Mouse (Mus musculus) kidney, postnatal 25 days (tissue): ENCODE measurements at regions not wholly inside any gene's neighbourhood (a gene's known extent, or its start where the extent isn't known, plus 50 kb on each side); places are given as distances from the start of the nearest gene placed in this dataset.

Experiments
- DNase-seq, 2 experiments: peaks; one replicate each; pipeline ENCODE4 v3.0.0; 2021; ENCODE audit warnings: mixed read lengths in 2 of 2

DNA sequence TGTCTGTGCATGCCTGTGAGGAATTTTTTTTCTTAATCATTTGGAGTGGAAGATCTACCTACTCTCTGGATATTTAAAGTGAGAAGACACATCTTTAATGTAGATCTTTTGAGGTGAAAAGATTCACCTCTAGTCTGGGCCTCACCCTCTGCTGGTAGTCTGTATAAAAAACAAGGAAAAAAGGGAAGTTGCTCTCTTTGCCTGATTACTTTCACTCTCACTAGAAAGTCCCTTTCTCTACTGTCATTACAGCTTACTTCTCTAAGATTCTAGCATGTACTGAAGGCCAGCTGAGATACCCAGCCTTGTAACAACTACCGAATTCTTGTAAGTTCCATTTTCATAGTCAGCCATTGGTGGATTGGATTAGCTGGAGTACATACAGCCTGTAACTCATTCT lies 3791.9 kb downstream of the 9330182O14Rik start:
- DNase-seq, result no peak

DNA sequence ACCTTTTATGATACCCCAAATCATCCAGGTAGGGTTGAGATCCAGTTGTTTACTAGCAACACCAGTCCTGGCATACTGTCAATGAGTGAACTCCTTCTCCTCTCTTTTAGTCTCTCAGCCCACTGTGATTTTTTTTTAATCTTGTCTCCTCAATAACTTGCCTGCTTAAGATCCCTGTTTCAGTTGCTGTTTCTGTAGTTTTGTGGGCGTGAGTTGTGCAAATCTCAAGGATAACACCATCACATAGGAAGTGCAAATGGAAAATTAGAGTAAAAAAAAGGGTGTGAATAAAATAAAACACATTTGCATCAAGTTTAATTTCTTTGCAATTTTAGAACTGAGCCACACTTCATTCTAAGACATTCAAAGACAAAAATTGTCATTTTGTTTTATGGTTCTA lies 3799.4 kb downstream of the 9330182O14Rik start:
- DNase-seq, result no peak

GRCm38 (mm10) chr15:43940424-43940823 lies 3806.3 kb downstream of the 9330182O14Rik start:
- DNase-seq, result no peak

DNA sequence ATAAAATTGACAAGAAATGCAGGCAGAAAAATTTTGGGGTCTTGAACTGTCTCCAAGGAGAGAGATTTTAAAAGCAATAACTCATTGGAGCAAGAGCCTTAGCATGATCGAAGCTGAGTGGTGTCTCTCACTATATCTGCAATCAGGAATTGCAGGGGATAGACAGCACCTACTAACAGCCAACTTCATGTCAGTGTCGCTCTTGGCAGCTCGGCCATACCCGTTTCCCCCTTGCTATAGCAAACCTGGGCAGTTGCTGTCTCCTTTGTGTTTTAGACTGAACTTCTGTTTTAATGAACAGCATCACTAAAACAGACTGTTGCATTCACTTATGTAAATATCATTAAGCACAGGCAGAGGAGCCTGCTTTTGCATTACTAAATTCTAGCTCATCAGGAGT lies 3806.7 kb downstream of the 9330182O14Rik start:
- no peak for DNase-seq

DNA sequence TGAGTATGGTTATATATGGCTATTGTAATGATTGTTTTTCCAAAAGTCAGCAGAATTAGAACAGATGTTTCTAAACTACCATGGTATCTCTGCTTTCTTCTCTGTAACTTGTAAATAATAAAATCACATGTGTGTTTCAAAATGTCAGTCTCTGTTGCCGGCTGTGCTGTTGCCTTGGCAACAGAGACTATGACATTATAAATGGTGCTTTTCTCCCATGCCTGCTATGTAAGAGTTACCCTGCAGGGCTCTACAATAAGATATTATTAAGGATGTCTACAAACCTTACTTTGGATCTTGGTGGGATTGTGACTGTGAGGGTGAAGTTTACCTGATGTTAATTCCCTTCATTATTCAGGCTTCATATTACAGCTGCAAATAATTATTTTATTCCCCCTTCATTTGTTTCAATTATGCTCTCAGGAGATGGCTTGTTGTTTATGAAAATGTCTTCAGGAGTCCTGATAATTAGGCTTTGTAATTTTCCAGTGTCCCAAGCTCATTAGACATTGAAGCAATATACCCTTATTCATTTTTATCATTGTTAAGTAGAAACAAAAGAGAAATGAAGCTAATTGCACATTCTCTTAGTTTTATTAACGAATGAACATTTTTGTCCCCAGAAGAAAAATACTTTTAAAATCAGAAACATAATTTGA lies 3808.0 kb downstream of the 9330182O14Rik start:
- no peak for DNase-seq

DNA sequence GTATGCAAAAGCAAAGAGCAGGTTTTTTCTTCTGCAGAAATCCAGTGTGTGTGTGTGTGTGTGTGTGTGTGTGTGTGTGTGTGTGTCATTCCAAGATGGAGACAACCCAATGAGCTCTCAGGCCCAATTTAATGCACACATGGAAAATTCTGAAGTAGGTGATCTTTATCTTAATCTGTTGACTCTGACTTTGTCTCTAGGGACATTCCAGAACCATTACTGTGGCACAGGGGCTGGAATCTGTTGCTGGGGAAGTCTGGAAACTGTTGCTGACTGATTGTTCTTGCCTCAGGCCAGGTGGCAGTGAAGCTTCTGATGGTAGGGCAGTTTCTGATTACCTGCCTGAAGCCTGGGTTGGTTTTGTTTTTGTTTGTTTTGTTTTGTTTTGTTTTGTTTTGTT lies 3850.8 kb downstream of the 9330182O14Rik start:
- no peak for DNase-seq

- peak in 1 of 2 experiments; percentile 31 for DNase-seq
These were observed 3857.1 kb downstream of the 9330182O14Rik start for GRCm38 (mm10) chr15:43991229-43991628.

DNA sequence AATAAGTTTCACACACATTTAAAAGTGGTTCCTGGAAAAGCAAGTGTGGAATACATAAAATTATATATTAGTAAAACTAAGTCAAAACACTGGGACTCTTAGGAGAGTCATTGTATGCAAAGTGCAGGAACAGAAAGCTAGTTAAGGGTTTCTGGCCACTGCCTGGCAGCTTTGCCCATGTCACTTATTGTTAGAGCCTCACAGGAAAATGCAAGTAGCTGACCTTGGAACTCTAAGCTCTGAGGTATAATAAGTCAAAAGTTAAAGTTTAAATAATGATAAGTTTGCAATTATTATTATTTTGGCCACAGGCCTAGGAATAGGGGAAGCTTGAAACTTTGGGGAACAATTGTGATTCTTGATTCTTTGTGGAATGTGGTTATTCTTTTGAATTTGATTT lies 3858.8 kb downstream of the 9330182O14Rik start:
- DNase-seq, result peak in 1 of 2 experiments; percentile 8

DNA sequence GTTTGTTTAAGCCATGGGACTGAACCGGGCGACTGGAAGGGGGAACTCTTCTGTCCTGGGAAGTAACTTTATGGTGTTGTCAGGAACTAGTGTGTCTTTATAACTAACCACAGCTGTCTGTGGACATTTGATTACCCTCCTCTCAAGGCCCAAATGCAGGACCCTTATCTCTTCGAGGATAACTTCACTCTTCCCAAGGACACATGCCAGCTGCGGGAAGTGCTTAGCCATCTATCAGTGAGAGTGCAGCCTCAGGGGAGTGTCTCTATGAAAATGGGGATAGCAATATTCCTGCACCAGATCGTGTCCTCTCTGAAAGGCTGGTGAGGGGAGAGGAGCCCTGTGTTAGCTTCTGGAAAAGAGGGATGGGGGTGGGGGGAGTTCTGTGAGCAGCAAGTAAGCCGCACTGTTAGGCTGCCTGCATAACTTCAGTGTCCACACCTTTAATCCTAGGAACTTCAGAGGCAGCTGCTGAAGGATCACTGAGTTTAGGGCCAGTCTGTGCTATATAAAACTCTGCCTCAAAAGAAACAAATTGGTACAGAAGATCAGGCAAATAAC lies 3892.4 kb downstream of the 9330182O14Rik start:
- no peak for DNase-seq

- no peak for DNase-seq
These were observed 3901.7 kb downstream of the 9330182O14Rik start for GRCm38 (mm10) chr15:44035900-44036299.

- DNase-seq, result no peak
These were observed 3903.7 kb downstream of the 9330182O14Rik start for GRCm38 (mm10) chr15:44037893-44038292.

DNA sequence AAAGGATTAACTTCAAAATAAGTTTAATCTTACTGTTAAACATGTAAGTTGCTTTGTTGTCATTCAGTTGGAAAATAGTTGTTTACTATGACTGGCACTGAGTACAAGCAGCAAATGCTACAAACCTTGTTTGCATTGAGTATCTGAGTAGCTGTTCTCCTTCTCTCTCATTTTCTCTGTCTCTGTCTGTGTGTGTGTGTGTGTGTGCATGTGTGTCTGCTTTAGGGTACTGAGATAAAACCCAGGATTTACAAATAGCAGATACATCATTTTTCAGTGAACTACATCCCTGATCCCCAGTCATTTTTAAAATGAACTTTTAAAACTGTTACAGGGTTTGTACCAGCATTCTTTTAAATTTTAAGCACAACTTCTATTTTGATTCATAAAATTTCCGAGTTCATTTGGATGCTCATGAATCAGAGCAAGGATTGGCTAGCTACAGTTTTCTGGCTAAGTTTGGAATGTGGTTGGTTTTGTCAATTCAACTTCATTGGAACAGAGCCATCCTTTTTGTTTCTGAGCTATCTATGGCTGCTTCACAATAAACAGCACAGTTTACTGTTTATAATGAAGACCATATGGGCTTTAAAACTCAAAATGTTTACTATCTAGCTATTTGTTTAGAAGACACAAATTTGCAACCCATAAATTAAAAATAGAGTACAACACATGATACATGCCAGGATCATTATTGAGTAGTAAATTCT lies 3916.6 kb downstream of the 9330182O14Rik start:
- no peak for DNase-seq

GRCm38 (mm10) chr15:44064855-44065254 lies 3930.7 kb downstream of the 9330182O14Rik start:
- DNase-seq, result no peak

DNA sequence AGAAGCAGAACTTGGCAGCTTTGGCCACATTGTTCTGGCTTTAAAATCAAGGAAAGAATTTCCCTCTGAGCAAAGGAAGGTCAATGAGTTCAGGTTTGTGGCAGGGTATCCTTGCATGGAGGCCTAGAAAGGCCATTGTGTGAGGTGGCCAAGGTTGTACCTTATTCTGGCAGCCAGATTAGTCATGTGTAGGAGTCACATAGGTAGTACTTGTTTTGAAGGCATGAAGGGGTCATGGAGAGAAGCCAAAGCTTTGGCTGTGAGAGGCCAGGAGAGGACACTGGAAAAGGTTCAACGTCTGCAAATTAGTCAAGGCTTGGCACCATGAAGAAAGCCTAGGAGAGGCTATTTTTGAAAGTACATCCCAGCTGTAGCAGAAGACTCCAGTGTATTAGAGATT lies 3949.5 kb downstream of the 9330182O14Rik start:
- DNase-seq, result no peak

- peak in 1 of 2 experiments; percentile 19 for DNase-seq
These were observed 3978.3 kb downstream of the 9330182O14Rik start for GRCm38 (mm10) chr15:44112328-44112944.

- no peak for DNase-seq
These were observed 4000.0 kb downstream of the 9330182O14Rik start for GRCm38 (mm10) chr15:44134213-44134612.
